Mouse (Mus musculus): ENCODE measurements around the gene Myo16.

The Myo16 gene

DNA sequence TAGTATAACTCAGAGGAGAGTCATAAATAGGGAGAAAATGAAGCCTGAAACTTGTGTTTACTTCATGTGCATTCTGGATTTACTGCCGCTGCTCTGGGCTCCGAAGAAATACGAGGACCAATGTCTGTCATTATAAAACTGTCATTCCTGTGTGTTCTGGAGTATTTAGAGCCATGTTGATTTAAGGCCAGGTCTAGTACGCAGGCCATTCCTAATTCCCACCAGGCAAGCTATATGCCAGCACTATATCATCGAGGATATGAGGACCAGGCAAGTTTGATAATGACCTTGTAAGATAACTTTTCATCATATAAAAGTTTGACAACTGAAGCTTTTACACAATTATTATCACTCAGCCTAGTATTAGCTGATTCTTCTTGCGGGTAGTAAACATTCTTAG lies 153.6 kb downstream of the Myo16 start:
- no peak for DNase-seq

DNA sequence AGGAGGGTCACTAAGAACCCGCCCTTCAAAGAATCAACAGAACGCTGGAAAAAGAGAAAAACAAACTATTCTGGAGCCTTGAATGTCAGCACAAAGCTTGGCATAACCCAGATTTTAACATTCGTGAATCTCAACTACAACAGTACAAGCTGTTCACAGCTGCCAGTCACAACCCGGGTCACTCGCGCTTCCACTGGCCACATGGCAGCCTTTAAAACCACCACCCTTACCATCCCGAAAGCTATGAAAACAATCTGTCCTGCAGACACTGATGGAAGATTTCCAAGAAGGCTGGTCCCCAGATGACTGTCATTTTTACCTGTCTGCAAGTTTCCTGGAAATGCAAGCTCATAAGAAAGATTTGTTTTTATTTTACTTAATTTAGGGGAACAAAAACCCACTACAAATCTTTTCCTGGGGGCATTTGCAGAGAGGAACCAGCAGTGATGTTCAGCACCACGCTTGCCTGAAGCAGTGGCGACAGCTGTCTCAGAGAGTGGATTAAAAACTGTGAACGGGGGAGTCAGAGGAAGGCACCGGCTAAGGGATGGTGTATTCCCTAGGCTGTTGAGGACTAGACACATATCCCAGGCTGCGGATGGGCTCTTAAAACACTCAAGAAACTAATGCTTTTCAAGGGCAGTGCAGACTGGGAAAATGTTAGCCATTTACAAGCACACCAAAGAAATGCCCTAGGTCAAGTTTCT lies 154.2 kb downstream of the Myo16 start:
- DNase-seq: no peak

DNA sequence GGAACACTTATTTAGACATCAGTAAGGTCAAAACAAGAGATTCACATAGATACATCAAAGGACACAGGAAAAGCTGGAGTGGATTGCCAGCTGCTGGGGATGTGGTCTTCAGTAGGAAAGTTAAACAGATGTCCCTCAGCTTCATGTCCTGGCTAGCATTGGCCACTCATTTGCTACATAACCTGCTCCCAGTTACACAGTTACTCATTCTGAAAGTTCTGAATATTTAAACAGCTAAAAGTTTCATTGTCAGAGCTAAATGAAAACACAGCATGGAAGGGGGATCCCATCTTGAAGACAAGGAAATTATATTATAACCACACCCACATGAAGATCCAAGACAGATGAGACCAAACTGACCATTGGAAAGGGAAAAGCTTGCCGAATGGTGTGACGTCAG lies 156.8 kb downstream of the Myo16 start:
- no peak for DNase-seq

- DNase-seq: no peak
Observed at GRCm38 (mm10) chr8:10312316-10312715, 158.6 kb downstream of the Myo16 start.

DNA sequence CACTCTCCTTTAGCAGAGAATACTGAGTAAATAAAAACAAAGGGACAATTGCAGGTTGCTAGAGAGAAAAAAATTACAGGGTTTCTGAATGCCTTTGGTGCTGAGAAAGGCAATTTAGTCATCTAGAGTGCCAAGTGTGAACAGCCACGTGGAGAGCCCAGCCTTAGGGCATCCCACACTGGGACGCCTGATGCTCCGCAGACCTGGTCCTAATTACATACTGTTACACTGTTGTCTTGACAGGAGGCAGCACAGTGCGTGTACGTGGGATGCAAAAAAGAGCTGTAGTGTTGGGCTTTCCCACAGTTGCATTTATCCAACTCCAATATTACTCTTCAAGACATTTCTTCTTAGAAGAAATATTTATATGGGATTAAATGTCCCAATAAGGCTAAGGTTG lies 162.5 kb downstream of the Myo16 start:
- no peak for DNase-seq

GRCm38 (mm10) chr8:10318103-10318502 lies 164.4 kb downstream of the Myo16 start:
- DNase-seq: no peak

GRCm38 (mm10) chr8:10350451-10350850 lies 196.7 kb downstream of the Myo16 start:
- no peak for DNase-seq

DNA sequence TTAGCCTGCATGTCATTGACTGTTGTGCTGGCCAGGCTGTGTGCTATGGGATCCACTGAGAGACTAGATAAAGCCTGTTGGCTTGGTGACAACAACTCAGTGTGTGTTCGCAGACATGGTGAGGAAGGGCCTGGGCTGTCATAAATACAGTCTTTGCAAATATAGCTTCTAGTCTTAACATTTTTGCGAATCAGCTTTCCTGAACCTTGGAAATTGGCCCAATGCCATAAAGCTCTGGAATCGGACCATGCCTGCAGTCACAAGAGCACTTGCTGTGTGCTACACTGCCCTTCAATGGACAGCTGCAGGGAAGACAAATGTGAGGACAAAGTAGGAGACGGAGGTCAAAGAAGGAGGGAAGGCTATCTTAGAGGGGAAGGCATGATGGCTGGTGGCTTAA lies 205.0 kb downstream of the Myo16 start:
- no peak for DNase-seq

DNA sequence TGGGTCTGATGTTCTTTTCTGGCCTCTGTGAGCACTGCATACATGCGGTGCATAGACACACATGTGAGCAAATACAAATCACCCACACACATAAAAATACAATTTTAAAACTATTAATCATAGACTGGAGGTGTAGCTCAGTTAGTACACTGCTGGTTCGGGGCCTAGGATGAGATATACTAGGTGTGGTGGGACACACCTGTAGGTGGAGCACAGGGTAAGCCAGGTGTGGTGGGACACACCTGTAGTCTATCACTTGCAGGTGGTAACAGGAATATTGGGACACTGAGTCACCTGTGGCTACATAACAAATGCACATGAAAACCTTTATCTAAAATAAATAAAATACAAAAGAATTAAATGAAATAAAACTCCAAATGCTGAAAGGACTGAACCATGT lies 209.2 kb downstream of the Myo16 start:
- no peak for DNase-seq

GRCm38 (mm10) chr8:10363654-10364406 lies 210.1 kb downstream of the Myo16 start:
- no peak for DNase-seq

DNA sequence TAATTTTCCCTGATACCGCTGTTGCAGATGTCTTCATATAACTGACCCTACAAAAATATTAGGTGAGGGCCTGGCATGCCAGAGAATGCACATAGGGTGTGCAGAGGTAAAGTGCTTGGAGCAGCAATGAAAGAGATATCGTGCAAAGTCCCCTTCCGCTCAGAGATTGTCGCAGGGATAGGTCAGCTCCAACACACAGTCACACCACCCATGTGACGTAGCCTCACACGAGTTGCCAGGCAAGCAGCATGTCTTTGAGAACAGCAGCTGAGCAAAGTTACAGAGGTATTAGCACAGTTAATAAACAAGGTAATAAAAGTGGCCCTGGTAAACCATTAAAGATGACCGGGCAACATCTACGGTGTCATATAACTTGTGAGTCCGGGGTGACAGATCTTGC lies 212.4 kb downstream of the Myo16 start:
- no peak for DNase-seq

DNA sequence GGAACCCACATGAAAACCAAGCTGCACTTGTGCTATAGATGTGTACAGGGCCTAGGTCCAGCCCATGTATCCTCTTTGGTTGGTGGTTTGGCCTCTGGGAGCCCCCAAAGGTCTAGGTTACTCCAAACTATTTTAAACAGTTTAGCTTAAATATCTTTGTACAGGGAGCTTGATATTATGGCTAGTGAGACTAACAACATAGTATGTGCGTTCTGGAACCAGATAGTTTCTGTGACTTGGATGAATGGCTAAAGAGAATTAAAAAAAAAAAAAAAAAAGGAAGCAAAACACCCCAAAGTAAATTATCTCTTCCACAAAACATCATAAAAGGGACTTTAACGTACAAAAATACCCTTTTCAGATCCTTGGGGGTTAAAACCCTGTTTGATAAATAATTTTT lies 218.9 kb downstream of the Myo16 start:
- no peak for DNase-seq

GRCm38 (mm10) chr8:10387143-10387542 lies 233.4 kb downstream of the Myo16 start:
- no peak for DNase-seq

- DNase-seq: no peak
Observed at GRCm38 (mm10) chr8:10391096-10391683, 237.5 kb downstream of the Myo16 start.

DNA sequence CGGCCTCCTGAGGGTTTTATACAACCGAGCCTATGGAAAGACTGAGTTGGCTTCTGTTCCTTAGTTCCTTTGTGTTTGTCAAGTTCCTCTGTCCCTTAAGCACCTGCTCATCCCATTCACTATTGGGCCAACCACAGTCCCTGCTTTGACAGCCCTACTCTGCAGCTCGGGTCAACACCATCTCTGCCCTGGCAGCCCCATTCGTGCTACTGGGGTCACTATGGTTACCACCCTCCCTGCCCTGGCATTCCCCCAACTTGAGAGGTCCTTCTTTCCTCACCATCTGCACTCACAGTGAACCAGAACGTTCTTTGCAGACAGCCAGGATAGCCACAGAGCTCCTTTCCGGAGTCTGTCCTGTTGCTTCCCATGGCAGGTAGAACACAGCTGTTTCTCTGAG lies 238.2 kb downstream of the Myo16 start:
- DNase-seq: no peak

DNA sequence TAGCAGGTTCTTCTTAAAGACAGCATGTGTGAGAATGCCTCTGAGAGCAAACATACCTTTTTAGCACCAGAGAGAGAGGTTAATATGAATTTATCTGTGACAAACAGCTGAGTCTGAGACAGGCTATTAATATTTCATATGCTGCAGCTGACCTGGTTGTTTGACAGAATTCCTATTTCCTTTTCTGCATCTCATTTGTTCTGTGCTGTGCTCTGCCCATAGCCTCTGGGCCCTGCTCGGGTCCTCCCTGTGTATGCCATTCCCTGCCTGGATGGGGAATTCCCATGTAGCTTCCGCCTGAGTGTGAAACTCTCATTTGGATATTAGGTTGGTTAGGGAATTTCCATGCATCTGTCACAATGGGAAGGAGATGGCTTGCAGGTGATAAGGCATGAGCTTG lies 240.8 kb downstream of the Myo16 start:
- no peak for DNase-seq

- DNase-seq: no peak
Observed at GRCm38 (mm10) chr8:10395146-10395545, 241.4 kb downstream of the Myo16 start.

DNA sequence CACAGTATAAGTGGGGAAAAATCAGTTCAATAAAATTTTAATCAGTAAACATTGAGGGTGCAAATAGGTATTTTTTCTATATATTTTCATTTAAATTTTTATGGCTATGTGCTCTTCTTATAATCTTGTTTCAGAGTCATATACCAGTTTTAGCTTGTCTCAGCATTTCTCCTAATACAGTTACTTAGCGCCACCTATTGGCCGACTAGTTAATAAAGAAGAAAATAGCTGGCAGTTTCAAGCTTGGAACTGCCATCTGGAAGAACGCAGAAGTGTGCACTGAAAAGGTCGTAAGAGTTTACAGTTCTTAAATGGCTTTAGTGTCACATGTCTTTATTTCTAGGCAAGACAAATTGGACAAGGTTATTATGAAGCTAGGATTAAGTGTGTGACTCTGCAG lies 248.9 kb downstream of the Myo16 start:
- DNase-seq: peak; percentile 36

GRCm38 (mm10) chr8:10405469-10405868 lies 251.8 kb downstream of the Myo16 start:
- peak; percentile 79 for DNase-seq

GRCm38 (mm10) chr8:10409043-10409442 lies 255.3 kb downstream of the Myo16 start:
- no peak for DNase-seq

GRCm38 (mm10) chr8:10411511-10411910 lies 257.8 kb downstream of the Myo16 start:
- DNase-seq: no peak

GRCm38 (mm10) chr8:10413881-10414280 lies 260.2 kb downstream of the Myo16 start:
- DNase-seq: no peak

- peak; percentile 78 for DNase-seq
Observed at GRCm38 (mm10) chr8:10414684-10415212, 261.0 kb downstream of the Myo16 start.

DNA sequence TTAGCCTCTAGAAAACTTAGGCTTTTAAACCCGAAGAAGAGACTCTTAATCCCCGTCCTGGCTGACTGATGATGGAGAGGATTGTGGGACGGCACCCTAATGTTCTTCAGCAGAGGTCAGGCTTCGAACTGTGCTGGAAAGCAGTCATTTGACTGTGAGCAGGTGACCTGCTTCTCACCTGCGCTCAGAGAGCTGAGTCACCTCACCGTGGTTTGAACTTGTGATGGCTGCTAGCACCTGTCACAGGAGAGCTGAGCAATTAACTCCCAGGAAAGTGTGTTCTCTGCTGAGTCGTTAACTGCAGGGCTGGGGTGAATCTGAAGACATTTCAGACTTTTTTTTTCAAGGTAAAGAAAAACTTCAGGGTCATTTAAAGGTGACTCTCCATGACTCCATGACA lies 261.6 kb downstream of the Myo16 start:
- DNase-seq: no peak
